Mouse (Mus musculus) heart, embryonic 16.5 days (tissue): ENCODE measurements at regions not wholly inside any gene's neighbourhood (a gene's known extent, or its start where the extent isn't known, plus 50 kb on each side); places are given as distances from the start of the nearest gene placed in this dataset.

Experiments
- ATAC-seq: fragments of 200-750 bp; cut with Nextera tagmentation; replicated peaks from 2 replicates; pipeline ENCODE4 v1.8.0; 2017; ENCODE audit warnings: moderate number of reproducible peaks; ENCODE audit not compliant: insufficient read depth, low FRiP score; ENCODE audit errors: extremely low read depth
- H3K27ac ChIP-seq: fragments of 300-500 bp; sonication (generic); 2 replicates; pipeline ENCODE4 v1.5.1; 2014; ENCODE audit warnings: mild to moderate bottlenecking, low read length, control low read depth, moderate library complexity
- H3K27me3 ChIP-seq: fragments of 300-500 bp; sonication (generic); 2 replicates; pipeline ENCODE4 v1.6.1; 2014; ENCODE audit warnings: low read length, mixed read lengths; ENCODE audit not compliant: control insufficient read depth, insufficient read depth
- H3K36me3 ChIP-seq: fragments of 300-500 bp; sonication (generic); 2 replicates; pipeline ENCODE4 v1.6.1; 2014; ENCODE audit not compliant: control insufficient read depth, insufficient read depth
- H3K4me1 ChIP-seq: fragments of 300-500 bp; sonication (generic); 2 replicates; pipeline ENCODE4 v1.6.1; 2014; ENCODE audit warnings: low read length, mixed read lengths; ENCODE audit not compliant: control insufficient read depth, insufficient read depth
- H3K4me2 ChIP-seq: fragments of 300-500 bp; sonication (generic); 2 replicates; pipeline ENCODE4 v1.6.1; 2014; ENCODE audit warnings: low read depth, mild to moderate bottlenecking, control low read depth, low read length
- H3K4me3 ChIP-seq: fragments of 300-500 bp; sonication (generic); 2 replicates; pipeline ENCODE4 v1.5.1; 2014; ENCODE audit warnings: mild to moderate bottlenecking, control low read depth, low read length
- H3K9ac ChIP-seq: fragments of 300-500 bp; sonication (generic); 2 replicates; pipeline ENCODE4 v1.6.1; 2014; ENCODE audit warnings: low read length, control low read depth
- H3K9me3 ChIP-seq: fragments of 300-500 bp; sonication (generic); replicated peaks from 2 replicates; pipeline ENCODE4 v1.6.1; 2016; ENCODE audit warnings: low read length; ENCODE audit not compliant: control insufficient read depth
- WGBS: fragments of 180-500 bp; shearing (Covaris S2); extraction: QIAGEN DNeasy Blood & Tissue Kit; methylation state at CpG from one replicate; pipeline ENCODE4 v1.1.7; 2014; 5-methylcytosine and 5-hydroxymethylcytosine counted together

- Histone ChIP-seq H3K4me3 (no peak overlapping the region), H3K4me1 (no peaks in the 10 kb centered on the region), H3K9me3 (no peaks in the 10 kb centered on the region), H3K36me3 (no peaks in the 10 kb centered on the region), H3K27me3 (no peaks in the 10 kb centered on the region), H3K4me2 (no peak overlapping the region), H3K27ac (no peak overlapping the region), H3K9ac (no peak overlapping the region)
- no peak for ATAC-seq
- WGBS = 76% methylated on average over 20 of the region's 20 CpGs
These were observed 108.4 kb upstream of the Psmd7 start for GRCm38 (mm10) chr8:107696384-107697346.

- WGBS = 31% methylated on average over 7 of the region's 7 CpGs
- no peak for ATAC-seq
- no peak overlapping the region for H3K4me2 ChIP-seq
These were observed 111.0 kb upstream of the Psmd7 start for GRCm38 (mm10) chr8:107699307-107699706.

GRCm38 (mm10) chr8:107699759-107700158, 111.5 kb upstream of the Psmd7 start:
- no peak overlapping the region for H3K27ac ChIP-seq
- WGBS = 69% methylated on average over 3 of the region's 3 CpGs
- no peak for ATAC-seq

More at GRCm38 (mm10) chr8:107699307-107699706, 111.0 kb upstream of the Psmd7 start:
- no peak overlapping the region for H3K9ac ChIP-seq
- H3K4me3 ChIP-seq = no peak overlapping the region
- no peaks in the 10 kb centered on the region for H3K36me3 ChIP-seq
- no peak overlapping the region for H3K27ac ChIP-seq
- no peaks in the 10 kb centered on the region for H3K4me1 ChIP-seq
- no peaks in the 10 kb centered on the region for H3K27me3 ChIP-seq
- no peaks in the 10 kb centered on the region for H3K9me3 ChIP-seq

GRCm38 (mm10) chr8:107715901-107716300, 127.6 kb upstream of the Psmd7 start:
- Histone ChIP-seq H3K9ac (no peak overlapping the region), H3K4me1 (no peaks in the 10 kb centered on the region), H3K9me3 (no peaks in the 10 kb centered on the region), H3K27ac (no peak overlapping the region), H3K27me3 (no peaks in the 10 kb centered on the region), H3K4me3 (no peak overlapping the region), H3K36me3 (no peaks in the 10 kb centered on the region), H3K4me2 (no peak overlapping the region)
- 75% methylated on average over 10 of the region's 10 CpGs for whole genome bisulfite sequencing
- no peak for ATAC-seq

More at GRCm38 (mm10) chr8:107699759-107700158, 111.5 kb upstream of the Psmd7 start:
- H3K27me3 ChIP-seq = no peaks in the 10 kb centered on the region
- no peak overlapping the region for H3K9ac ChIP-seq
- no peaks in the 10 kb centered on the region for H3K36me3 ChIP-seq
- no peak overlapping the region for H3K4me2 ChIP-seq
- H3K9me3 ChIP-seq = no peaks in the 10 kb centered on the region
- no peak overlapping the region for H3K4me3 ChIP-seq
- no peaks in the 10 kb centered on the region for H3K4me1 ChIP-seq

GRCm38 (mm10) chr8:107717856-107718255, 129.6 kb upstream of the Psmd7 start:
- Histone ChIP-seq H3K9me3 (no peaks in the 10 kb centered on the region), H3K4me3 (no peak overlapping the region), H3K36me3 (no peaks in the 10 kb centered on the region), H3K9ac (no peak overlapping the region), H3K27me3 (no peaks in the 10 kb centered on the region), H3K4me2 (no peak overlapping the region), H3K27ac (no peak overlapping the region), H3K4me1 (no peaks in the 10 kb centered on the region)
- no peak for ATAC-seq
- WGBS = 83% methylated on average over 13 of the region's 13 CpGs

- no peak overlapping the region for H3K9ac ChIP-seq
- WGBS = 64% methylated on average over 3 of the region's 3 CpGs
- no peak overlapping the region for H3K27ac ChIP-seq
- no peaks in the 10 kb centered on the region for H3K27me3 ChIP-seq
- ATAC-seq = no peak
- H3K4me2 ChIP-seq = no peak overlapping the region
- no peaks in the 10 kb centered on the region for H3K4me1 ChIP-seq
- no peak overlapping the region for H3K4me3 ChIP-seq
- H3K36me3 ChIP-seq = no peaks in the 10 kb centered on the region
- H3K9me3 ChIP-seq = no peaks in the 10 kb centered on the region
These were observed 131.4 kb upstream of the Psmd7 start for GRCm38 (mm10) chr8:107719656-107720055.

GRCm38 (mm10) chr8:107726716-107727115, 138.5 kb upstream of the Psmd7 start:
- no peak for ATAC-seq
- Histone ChIP-seq H3K4me1 (no peaks in the 10 kb centered on the region), H3K9ac (no peak overlapping the region), H3K27ac (no peak overlapping the region), H3K27me3 (no peaks in the 10 kb centered on the region), H3K9me3 (no peaks in the 10 kb centered on the region), H3K4me2 (no peak overlapping the region), H3K4me3 (no peak overlapping the region), H3K36me3 (no peaks in the 10 kb centered on the region)
- 85% methylated on average over 1 of the region's 1 CpGs for WGBS

GRCm38 (mm10) chr8:107727276-107727675, 139.0 kb upstream of the Psmd7 start:
- 89% methylated on average over 6 of the region's 6 CpGs for WGBS
- no peak for ATAC-seq
- no peak overlapping the region for H3K4me2 ChIP-seq
- H3K9ac ChIP-seq = no peak overlapping the region
- no peaks in the 10 kb centered on the region for H3K27me3 ChIP-seq
- H3K27ac ChIP-seq = no peak overlapping the region
- no peak overlapping the region for H3K4me3 ChIP-seq
- no peaks in the 10 kb centered on the region for H3K4me1 ChIP-seq
- no peaks in the 10 kb centered on the region for H3K9me3 ChIP-seq
- no peaks in the 10 kb centered on the region for H3K36me3 ChIP-seq

GRCm38 (mm10) chr8:107739091-107739490, 150.8 kb upstream of the Psmd7 start:
- Histone ChIP-seq H3K9ac (no peak overlapping the region), H3K27ac (no peak overlapping the region), H3K4me2 (no peak overlapping the region), H3K27me3 (no peaks in the 10 kb centered on the region), H3K9me3 (peaks cover 10% of the 10 kb centered on the region), H3K4me1 (no peaks in the 10 kb centered on the region), H3K36me3 (no peaks in the 10 kb centered on the region), H3K4me3 (no peak overlapping the region)
- 72% methylated on average over 9 of the region's 9 CpGs for WGBS
- no peak for ATAC-seq
